Mouse (Mus musculus): ENCODE data around the gene Oas1e.
"Not testable (repeated sequence)": the region's sequence is repeated elsewhere in the genome, so short reads cannot be mapped to it uniquely, and the experiment has no call there.

- TF ChIP-seq ZNF384, POLR2A (IDR thresholded peaks at IDR 0.05; ENCODE audit: low read depth, low read length): not testable (repeated sequence)
Observed at GRCm38 (mm10) chr5:120795480-120796034, at the start of gene Oas1e.
